Mouse (Mus musculus): Measurements from ENCODE around the gene Cox6b1. TPM values are rescaled to one million over a fixed set of nuclear protein-coding genes. Genes with fewer than 3 reads are reported as not detected.

Cox6b1 gene
- total and polyA plus RNA-seq, 2 experiments from 2014 or later: 292 to 1,225 TPM

- 95% methylated on average over 12 of the region's 12 CpGs for WGBS
- Histone ChIP-seq H3K4me2 (ENCODE audit: low read depth) (peak within 1 kb of the TSS; percentile 38), H3K9me3 (ENCODE audit: low read length) (no peaks in the 10 kb centered on the region), H3K27ac (ENCODE audit: low read depth, low read length) (no peak within 1 kb of the TSS), H3K4me3 (ENCODE audit: low read depth, low read length) (0 out of 2 replicates have a peak within 1 kb of the TSS, but pooled peaks have one; percentile 11), H3K36me3 (ENCODE audit: insufficient read depth) (no peaks in the 10 kb centered on the region), H3K9ac (no peak within 1 kb of the TSS), H3K4me1 (ENCODE audit: insufficient read depth) (peaks cover 8% of the 10 kb centered on the region; the same call in 1 of the 2 replicates), H3K27me3 (ENCODE audit: insufficient read depth, low read length) (no peaks in the 10 kb centered on the region)
- ATAC-seq (no peak), DNase-seq (no peak)
- TF ChIP-seq CTCF (IDR thresholded peaks at IDR 0.05; ENCODE audit: low read depth): no peak
These were observed 27.2 kb downstream of the Cox6b1 start, which contains the start of gene Zbtb32 for GRCm38 (mm10) chr7:30598786-30599185. Gene Zbtb32, minus strand, starts transcription at chr7:30598909.

- no peak for ATAC-seq
- H3K4me2 ChIP-seq (ENCODE audit: low read depth): no peak overlapping the region
- no peaks in the 10 kb centered on the region for H3K9me3 ChIP-seq (ENCODE audit: low read length)
- no peak for TF ChIP-seq CTCF (IDR thresholded peaks at IDR 0.05; ENCODE audit: low read depth)
- no peak for DNase-seq
- peaks cover 8% of the 10 kb centered on the region; the same call in 1 of the 2 replicates for H3K4me1 ChIP-seq (ENCODE audit: insufficient read depth)
- H3K27ac ChIP-seq (ENCODE audit: low read depth, low read length): no peak overlapping the region
- WGBS: 41% methylated on average over 5 of the region's 5 CpGs
- H3K4me3 ChIP-seq (ENCODE audit: low read depth, low read length): no peak overlapping the region
- no peaks in the 10 kb centered on the region for H3K36me3 ChIP-seq (ENCODE audit: insufficient read depth)
- H3K9ac ChIP-seq: no peak overlapping the region
- no peaks in the 10 kb centered on the region for H3K27me3 ChIP-seq (ENCODE audit: insufficient read depth, low read length)
These were observed 29.1 kb downstream of the Cox6b1 start for GRCm38 (mm10) chr7:30596811-30597210.

- Histone ChIP-seq H3K4me3 (ENCODE audit: low read depth, low read length) (no peak overlapping the region), H3K9ac (no peak overlapping the region), H3K4me1 (ENCODE audit: insufficient read depth) (peaks cover 8% of the 10 kb centered on the region; the same call in 1 of the 2 replicates), H3K27me3 (ENCODE audit: insufficient read depth, low read length) (no peaks in the 10 kb centered on the region), H3K36me3 (ENCODE audit: insufficient read depth) (no peaks in the 10 kb centered on the region), H3K27ac (ENCODE audit: low read depth, low read length) (no peak overlapping the region), H3K9me3 (ENCODE audit: low read length) (no peaks in the 10 kb centered on the region), H3K4me2 (ENCODE audit: low read depth) (no peak overlapping the region)
- WGBS: 81% methylated on average over 5 of the region's 5 CpGs
- DNase-seq (no peak), ATAC-seq (no peak)
- TF ChIP-seq CTCF (IDR thresholded peaks at IDR 0.05; ENCODE audit: low read depth): no peak
These were observed 29.9 kb downstream of the Cox6b1 start for GRCm38 (mm10) chr7:30596093-30596492.

GRCm38 (mm10) chr7:30594510-30595024 is 31.4 kb downstream of the Cox6b1 start:
- H3K4me3 ChIP-seq (ENCODE audit: low read depth, low read length): no peak overlapping the region
- no peaks in the 10 kb centered on the region for H3K9me3 ChIP-seq (ENCODE audit: low read length)
- no peak overlapping the region for H3K9ac ChIP-seq
- H3K27me3 ChIP-seq (ENCODE audit: insufficient read depth, low read length): no peaks in the 10 kb centered on the region
- no peak overlapping the region for H3K27ac ChIP-seq (ENCODE audit: low read depth, low read length)
- no peaks in the 10 kb centered on the region for H3K36me3 ChIP-seq (ENCODE audit: insufficient read depth)
- 71% methylated on average over 4 of the region's 4 CpGs for WGBS
- H3K4me2 ChIP-seq (ENCODE audit: low read depth): no peak overlapping the region
- no peak for DNase-seq
- ATAC-seq: no peak
- TF ChIP-seq CTCF (IDR thresholded peaks at IDR 0.05; ENCODE audit: low read depth): no peak
- H3K4me1 ChIP-seq (ENCODE audit: insufficient read depth): peaks cover 1% of the 10 kb centered on the region; the same call in 1 of the 2 replicates

- DNase-seq (no peak), ATAC-seq (no peak)
- Histone ChIP-seq H3K27ac (ENCODE audit: low read depth, low read length) (no peak overlapping the region), H3K9me3 (ENCODE audit: low read length) (no peaks in the 10 kb centered on the region), H3K4me2 (ENCODE audit: low read depth) (no peak overlapping the region), H3K4me1 (ENCODE audit: insufficient read depth) (no peaks in the 10 kb centered on the region), H3K27me3 (ENCODE audit: insufficient read depth, low read length) (no peaks in the 10 kb centered on the region), H3K4me3 (ENCODE audit: low read depth, low read length) (no peak overlapping the region), H3K9ac (no peak overlapping the region), H3K36me3 (ENCODE audit: insufficient read depth) (no peaks in the 10 kb centered on the region)
- WGBS: 70% methylated on average over 10 of the region's 10 CpGs
- no peak for TF ChIP-seq CTCF (IDR thresholded peaks at IDR 0.05; ENCODE audit: low read depth)
These were observed 32.1 kb downstream of the Cox6b1 start for GRCm38 (mm10) chr7:30593579-30594509.

- WGBS: 67% methylated on average over 5 of the region's 5 CpGs
- no peak overlapping the region for H3K4me2 ChIP-seq (ENCODE audit: low read depth)
- DNase-seq (no peak), ATAC-seq (no peak)
- no peaks in the 10 kb centered on the region for H3K4me1 ChIP-seq (ENCODE audit: insufficient read depth)
- no peak overlapping the region for H3K4me3 ChIP-seq (ENCODE audit: low read depth, low read length)
- H3K9ac ChIP-seq: no peak overlapping the region
- H3K27ac ChIP-seq (ENCODE audit: low read depth, low read length): no peak overlapping the region
- no peak for TF ChIP-seq CTCF (IDR thresholded peaks at IDR 0.05; ENCODE audit: low read depth)
- H3K9me3 ChIP-seq (ENCODE audit: low read length): no peaks in the 10 kb centered on the region
- no peaks in the 10 kb centered on the region for H3K36me3 ChIP-seq (ENCODE audit: insufficient read depth)
- H3K27me3 ChIP-seq (ENCODE audit: insufficient read depth, low read length): no peaks in the 10 kb centered on the region
These were observed 33.1 kb downstream of the Cox6b1 start for GRCm38 (mm10) chr7:30592772-30593423.
